Mouse (Mus musculus) heart, embryonic 12.5 days (tissue): ENCODE data around the gene Ppp1r9b. TPM values are rescaled to one million over a fixed set of nuclear protein-coding genes. Genes with fewer than 3 reads are reported as not detected.

Experiments
- ATAC-seq: fragments of 200-750 bp; cut with Nextera tagmentation; 2 replicates; pipeline ENCODE4 v1.8.0; 2017; ENCODE audit warnings: moderate TSS enrichment, moderate library complexity; ENCODE audit not compliant: insufficient number of reproducible peaks, low FRiP score
- H3K27ac ChIP-seq: fragments of 300-500 bp; sonication (generic); 2 replicates; pipeline ENCODE4 v1.5.1; 2016; ENCODE audit warnings: mild to moderate bottlenecking, moderate library complexity; ENCODE audit not compliant: poor library complexity, severe bottlenecking
- H3K27me3 ChIP-seq: fragments of 300-500 bp; sonication (generic); replicated peaks from 2 replicates; pipeline ENCODE4 v1.6.1; 2016; ENCODE audit warnings: mild to moderate bottlenecking, moderate library complexity
- H3K36me3 ChIP-seq: fragments of 300-500 bp; sonication (generic); 2 replicates; pipeline ENCODE4 v1.6.1; 2016; ENCODE audit warnings: mild to moderate bottlenecking, moderate library complexity
- H3K4me1 ChIP-seq: fragments of 300-500 bp; sonication (generic); replicated peaks from 2 replicates; pipeline ENCODE4 v1.6.1; 2016; ENCODE audit warnings: mild to moderate bottlenecking
- H3K4me2 ChIP-seq: fragments of 300-500 bp; sonication (generic); 2 replicates; pipeline ENCODE4 v1.6.1; 2016; ENCODE audit warnings: mild to moderate bottlenecking, moderate library complexity
- H3K4me3 ChIP-seq: fragments of 300-500 bp; sonication (generic); 2 replicates; pipeline ENCODE4 v1.5.1; 2016; ENCODE audit warnings: mild to moderate bottlenecking
- H3K9ac ChIP-seq: fragments of 300-500 bp; sonication (generic); 2 replicates; pipeline ENCODE4 v1.6.1; 2016; ENCODE audit warnings: mild to moderate bottlenecking, moderate library complexity
- H3K9me3 ChIP-seq: fragments of 300-500 bp; sonication (generic); replicated peaks from 2 replicates; pipeline ENCODE4 v1.6.1; 2016; ENCODE audit warnings: mild to moderate bottlenecking, moderate library complexity
- WGBS: fragments of 180-500 bp; shearing (Covaris S2); methylation state at CpG from one replicate; pipeline ENCODE4 v1.1.7; 2016; 5-methylcytosine and 5-hydroxymethylcytosine counted together
- polyA plus RNA-seq: library from polyadenylated mRNA; unstranded; fragments of >200 nt; fragmentation: Nextera tagmentation; extraction: Ambion mirVana; gene quantifications from 2 replicates; pipeline ENCODE4 v1.2.1, GENCODE M21; 2016

Ppp1r9b gene
- polyA plus RNA-seq, 1 experiment from 2014 or later: 10.4 TPM

GRCm38 (mm10) chr11:95053062-95053461 is 62.2 kb downstream of the Ppp1r9b start:
- Histone ChIP-seq H3K4me1 (peaks cover 5% of the 10 kb centered on the region), H3K36me3 (peaks cover 47% of the 10 kb centered on the region), H3K4me2 (no peak overlapping the region), H3K4me3 (no peak overlapping the region), H3K9ac (no peak overlapping the region), H3K27ac (no peak overlapping the region), H3K27me3 (peaks cover 10% of the 10 kb centered on the region), H3K9me3 (no peaks in the 10 kb centered on the region)
- no peak for ATAC-seq
- 56% methylated on average over 9 of the region's 9 CpGs for WGBS

Other genes with a start within 250 kb of the Ppp1r9b start
- gene Cdc34b, start 249.3 kb upstream of the Ppp1r9b start, polyA plus RNA-seq: not detected in 2 replicates
- not detected in 2 replicates for gene Tmem92, start 208.3 kb upstream of the Ppp1r9b start, polyA plus RNA-seq
- gene Col1a1, start 54.8 kb upstream of the Ppp1r9b start, polyA plus RNA-seq: 404 and 446 TPM in 2 replicates
- gene Hils1, start 23.4 kb upstream of the Ppp1r9b start, polyA plus RNA-seq: 0.30 TPM in 1 of 2 replicates, not detected in the other
- 20.6 and 26.6 TPM in 2 replicates for gene Sgca, start 14.7 kb upstream of the Ppp1r9b start, polyA plus RNA-seq
- gene Samd14, start 18.8 kb downstream of the Ppp1r9b start, polyA plus RNA-seq: 14.8 and 16.5 TPM in 2 replicates
- gene Pdk2, start 50.3 kb downstream of the Ppp1r9b start, polyA plus RNA-seq: 65.1 and 68.3 TPM in 2 replicates
- 11.8 and 12.1 TPM in 2 replicates for gene Itga3, start 85.8 kb downstream of the Ppp1r9b start, polyA plus RNA-seq
- 0.12 and 0.41 TPM in 2 replicates for gene Dlx3, start 129.1 kb downstream of the Ppp1r9b start, polyA plus RNA-seq
- gene Dlx4, start 155.2 kb downstream of the Ppp1r9b start, polyA plus RNA-seq: 0.14 TPM in 1 of 2 replicates, not detected in the other